Mouse (Mus musculus): ENCODE data around the gene Prrc2c. TPM values are rescaled to one million over a fixed set of nuclear protein-coding genes. Genes with fewer than 3 reads are reported as not detected.
"Not testable (repeated sequence)": the region's sequence is repeated elsewhere in the genome, so short reads cannot be mapped to it uniquely, and the experiment has no call there.

Prrc2c gene
- polyA plus RNA-seq (2017; shearing (Covaris generic)) = 100 to 1,000 TPM; 259 to 407 TPM

DNA sequence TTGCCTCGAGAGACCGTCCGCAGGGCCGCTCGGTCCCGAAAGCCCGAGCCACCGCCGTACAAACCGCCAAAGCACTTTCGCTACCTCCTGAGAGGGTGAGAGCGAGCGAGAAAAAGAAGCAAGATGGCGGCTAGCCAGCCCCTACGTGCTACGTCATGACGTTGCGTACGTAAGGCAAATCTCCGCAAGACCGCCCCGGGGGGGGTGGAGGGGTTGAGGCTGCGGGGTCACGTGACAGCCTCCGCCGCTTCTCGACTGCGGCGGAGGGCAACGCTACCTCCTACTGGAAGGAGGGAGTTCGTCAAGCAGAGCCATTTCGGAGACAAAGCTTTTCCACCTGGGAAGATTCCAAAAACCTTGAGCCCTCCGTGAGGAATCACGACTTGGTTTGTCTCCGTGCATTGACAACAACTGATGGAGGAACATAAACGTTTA is at the start of gene Prrc2c:
Gene Prrc2c (minus strand): TSS at position 156 of the 435 bp plus-strand sequence.
- ATAC-seq = peak; percentile 90

DNA sequence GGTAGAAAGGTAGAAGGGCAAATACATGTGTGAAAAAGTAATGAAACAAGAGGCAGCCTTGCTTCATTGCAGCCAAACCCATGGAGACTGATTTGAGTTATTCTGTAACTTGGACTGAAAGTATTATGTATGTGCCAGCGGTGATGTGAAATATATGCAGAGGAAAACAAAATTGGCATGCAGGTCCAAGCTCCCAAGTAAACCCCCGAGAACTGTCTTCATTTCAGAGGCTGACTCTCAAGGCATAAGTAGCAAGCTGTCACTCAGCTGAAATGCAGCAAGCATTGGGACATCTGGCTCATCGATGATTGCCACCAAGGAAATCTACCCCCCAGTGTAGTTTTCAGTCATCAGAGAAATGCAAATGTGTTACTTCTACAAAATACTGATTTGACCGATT is 44.9 kb upstream of the Prrc2c start:
- no peak for ATAC-seq

DNA sequence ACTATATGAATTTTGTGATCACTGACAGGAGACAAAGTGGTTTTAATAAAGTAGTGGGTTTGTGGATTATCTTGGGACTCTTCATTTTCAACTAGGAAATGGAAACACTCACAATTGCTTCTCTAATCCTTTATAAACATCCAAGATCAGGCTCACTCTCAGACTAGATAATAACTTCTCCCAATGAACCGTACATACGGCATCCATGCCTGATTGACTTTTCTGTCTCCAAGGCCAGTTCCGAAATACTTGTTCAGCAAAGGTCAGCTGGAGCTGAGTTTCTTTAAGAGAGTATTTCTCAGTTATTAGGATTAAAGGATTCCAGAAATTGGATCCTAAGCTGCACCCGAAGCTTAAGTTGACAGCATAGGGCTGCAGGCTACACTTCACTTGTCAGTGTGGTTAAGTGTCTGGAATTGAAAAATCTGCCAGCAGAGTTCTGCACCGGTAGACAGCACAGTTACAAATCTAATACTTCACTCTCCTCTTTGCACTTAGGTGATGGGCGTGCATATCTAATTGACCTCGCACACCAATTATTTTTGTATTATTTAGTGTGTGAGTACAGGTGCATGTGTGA is 43.4 kb upstream of the Prrc2c start:
- no peak for ATAC-seq

DNA sequence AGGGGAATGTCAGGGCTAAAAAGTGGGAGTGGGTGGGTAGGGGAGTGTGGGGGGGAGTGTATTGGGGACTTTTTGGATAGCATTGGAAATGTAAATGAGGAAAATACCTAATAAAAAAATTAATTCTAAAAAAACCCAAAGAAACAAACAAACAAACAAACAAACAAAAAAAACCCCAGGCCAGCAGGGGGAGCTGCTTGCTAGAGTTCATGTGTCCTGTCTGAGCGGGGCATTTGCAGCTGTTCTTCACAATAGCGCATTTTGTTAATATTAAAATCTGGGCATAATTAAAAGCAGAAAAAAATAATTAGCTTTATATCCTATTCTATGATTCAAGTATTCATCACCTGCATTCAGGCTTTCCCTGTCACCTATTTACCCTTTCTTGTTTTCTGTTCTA is 40.7 kb upstream of the Prrc2c start:
- ATAC-seq = not testable (repeated sequence)

DNA sequence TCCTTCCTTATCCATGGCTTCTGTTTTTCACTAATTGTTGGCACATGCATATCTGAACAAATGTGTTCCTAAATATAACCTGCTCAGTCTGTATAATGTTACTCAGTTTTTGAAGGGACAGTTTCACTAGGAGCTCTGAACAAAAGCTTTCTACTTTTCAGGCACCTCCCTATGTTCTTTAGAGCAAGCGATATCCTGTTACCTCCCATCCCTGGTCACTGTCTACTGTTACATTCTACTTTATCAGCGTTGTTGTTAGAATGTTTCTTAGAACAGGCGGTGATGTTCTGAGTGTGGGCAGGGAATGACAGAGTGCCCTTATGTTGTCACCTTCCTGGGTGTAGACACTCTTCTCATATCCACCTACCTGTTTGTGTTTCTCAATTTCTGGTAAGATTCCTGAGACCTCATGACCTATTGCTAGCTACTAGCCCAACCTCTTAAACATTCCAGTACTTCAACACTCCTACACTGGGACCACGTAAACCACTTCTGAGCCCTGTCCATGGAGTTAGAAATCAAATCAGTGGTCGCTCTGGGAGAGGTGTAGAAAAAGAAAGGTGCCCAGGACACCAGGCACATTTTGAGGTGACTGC is 37.7 kb upstream of the Prrc2c start:
- ATAC-seq = no peak

DNA sequence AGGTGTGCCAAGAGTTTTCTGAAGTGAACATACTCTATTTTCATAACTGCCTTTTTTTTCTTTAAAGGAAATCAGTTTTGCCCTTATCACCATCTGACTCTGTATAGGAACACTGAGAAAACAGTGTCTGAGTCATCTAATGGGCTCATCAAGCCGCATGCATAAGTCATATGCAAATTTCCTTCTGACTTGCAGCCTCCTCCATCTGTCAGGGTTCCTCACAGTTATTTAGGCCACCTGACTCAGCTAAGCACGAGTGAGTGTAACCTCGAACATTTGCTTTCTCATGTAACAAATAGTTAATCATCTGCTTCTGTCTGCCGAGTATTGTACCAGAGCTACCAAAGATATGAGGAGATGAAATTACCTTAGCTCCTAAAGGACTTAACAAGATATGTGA is 33.3 kb upstream of the Prrc2c start:
- ATAC-seq = peak; percentile 97

DNA sequence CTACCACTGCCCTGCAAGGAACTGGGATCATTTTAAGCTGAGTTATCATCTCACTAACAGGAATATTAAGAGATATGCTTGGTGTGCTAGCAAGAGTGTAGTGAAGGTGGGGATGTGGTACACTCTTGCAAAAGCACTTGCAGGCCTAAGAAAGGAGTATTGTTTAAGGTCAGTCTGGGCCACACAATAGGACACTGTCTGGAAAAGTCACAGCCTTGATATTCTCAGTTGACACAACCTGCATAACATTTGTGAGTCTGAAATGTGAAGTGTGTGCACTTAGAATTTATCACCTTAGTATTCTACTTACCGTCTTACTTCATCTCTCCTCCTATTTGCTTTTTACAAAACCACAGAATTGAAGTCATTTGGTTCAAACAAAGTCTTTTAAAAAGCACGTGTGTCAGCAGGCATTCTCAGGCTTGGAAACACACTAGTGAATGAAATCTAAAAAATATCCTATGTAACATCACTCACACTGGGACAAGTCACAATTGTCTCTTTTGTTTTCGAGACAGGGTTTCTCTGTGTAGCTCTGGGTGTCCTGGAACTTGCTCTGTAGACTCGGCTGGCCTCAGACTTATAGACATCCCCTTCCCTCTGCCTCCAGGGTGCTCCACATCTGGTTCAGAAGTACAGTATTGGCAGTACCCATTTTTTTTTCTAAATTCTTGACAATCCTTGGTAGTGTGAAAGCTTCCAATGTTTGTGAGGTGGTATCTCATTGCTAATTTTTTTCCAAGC is 31.4 kb upstream of the Prrc2c start:
- ATAC-seq = no peak

DNA sequence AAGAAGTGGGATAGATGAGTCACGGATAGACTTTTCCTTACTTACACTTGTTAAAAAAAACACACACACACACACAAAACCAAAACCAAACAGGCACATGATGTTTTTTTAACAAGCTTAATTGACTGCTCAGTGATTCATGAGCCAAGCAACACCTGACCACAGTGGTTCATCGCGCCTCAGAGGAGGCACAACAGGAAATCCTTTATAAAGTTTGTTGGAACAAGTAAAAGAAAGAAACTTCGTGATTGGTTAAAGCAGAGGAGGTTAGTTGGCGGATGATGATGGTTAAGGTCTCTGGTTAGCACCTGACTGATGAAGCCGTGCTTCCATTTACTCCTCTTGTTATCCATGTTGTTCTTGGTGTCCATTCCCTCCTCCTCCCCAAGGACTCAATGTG is 11.7 kb upstream of the Prrc2c start:
- peak; percentile 54 for ATAC-seq

DNA sequence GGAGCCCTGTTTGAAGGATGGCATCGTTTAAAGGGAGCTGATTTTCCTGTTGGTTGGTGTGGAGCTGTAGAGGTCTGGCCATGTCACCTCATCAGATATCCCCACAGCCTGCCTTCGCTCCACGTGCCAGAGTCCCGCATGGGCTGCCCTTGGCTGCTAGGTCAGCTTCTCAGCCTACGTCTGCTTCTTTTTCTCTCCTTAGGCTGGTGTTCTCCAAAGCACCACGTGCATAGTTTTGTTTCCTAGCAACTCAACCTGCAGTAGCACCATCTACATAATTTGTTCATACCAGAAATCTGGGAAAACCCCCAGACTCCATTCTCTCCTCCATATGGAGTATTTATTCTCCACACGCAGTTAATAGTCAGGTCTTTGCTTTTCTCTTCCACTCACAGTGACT is 9.3 kb upstream of the Prrc2c start:
- ATAC-seq = no peak

DNA sequence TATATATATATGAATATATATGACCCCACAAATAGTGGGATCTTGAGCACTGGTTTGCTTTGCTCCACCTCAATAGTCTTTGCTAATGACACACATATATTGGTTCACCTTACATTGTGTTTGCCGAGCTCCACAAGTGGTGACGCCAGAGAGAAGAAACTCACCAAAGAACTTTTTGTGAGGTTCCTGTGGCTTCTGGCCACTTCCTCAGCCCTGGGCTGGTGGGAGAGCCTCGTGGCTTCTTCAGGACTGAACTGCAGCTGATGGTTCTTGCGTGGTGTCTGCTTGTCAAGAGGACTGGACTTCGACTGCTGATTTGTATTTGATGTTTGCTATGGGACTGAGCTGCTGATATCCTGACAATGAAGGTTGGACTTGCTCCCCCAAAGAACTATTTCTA is 8.4 kb upstream of the Prrc2c start:
- no peak for ATAC-seq

DNA sequence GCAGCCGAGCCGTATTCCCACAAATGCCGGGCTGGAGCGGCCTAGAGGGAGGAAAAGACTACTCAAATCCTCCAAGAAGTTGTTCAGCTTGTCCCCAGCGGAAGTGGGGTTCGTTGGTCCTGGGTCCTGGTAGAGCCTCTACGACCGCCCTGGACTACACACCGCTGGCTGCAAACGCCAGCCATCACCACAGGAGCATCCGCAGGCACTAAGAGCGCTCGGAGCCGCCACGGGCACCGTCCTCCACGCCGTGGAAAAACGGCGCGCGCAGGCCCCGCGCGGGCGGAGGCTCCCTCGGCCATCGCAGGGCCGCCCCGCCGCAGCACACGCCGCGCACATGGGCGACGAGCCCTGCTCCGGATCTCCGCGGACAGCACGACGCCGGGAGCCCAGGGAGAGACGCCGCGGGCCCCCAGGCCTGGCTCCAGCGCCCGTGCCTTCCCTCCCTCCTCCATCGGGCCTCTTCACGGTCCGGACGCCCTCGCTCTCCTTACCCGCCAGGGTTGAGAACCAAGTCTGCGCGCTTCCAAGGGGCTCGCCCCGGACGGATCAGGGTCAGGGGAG is 443 bp downstream of the Prrc2c start:
- peak; percentile 35 for ATAC-seq

DNA sequence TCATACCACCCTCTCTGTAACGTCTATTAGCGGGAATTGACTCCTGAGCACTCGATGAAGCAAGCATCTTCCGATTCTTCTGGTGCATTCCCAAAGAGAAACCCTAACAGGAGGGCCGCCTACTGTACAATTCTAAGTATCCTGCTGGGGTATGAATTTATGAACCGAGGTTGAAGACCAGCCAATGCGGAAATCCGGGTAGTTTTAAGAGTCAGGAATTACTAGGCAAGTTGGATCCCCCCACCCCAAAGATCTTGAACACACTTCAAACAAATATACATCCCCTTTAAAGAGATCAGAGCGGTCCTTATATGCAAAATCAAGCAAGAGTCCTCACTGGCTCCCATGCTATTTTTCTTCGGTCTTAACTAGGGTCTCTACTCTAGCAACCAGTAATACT is 950 bp downstream of the Prrc2c start:
- ATAC-seq = peak; percentile 15

DNA sequence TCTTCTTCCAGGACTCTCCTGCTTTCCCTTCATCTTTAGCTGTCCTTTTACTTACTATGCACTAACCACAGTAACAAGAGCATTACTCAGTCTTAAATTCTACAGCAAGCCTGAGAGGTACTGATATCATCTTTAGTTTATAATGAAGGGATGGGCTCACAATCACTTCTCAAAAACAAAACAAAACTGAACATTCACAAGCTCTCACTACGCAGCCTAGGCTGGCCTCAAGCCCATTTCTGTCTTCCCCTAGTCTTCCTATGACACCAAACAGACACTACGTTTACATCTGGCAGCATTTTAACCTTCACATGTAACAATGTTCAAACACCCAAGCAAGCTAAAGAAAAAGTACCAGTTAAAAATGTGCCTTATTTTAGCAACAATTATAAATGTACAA is 1.9 kb downstream of the Prrc2c start:
- ATAC-seq = peak; percentile 2

DNA sequence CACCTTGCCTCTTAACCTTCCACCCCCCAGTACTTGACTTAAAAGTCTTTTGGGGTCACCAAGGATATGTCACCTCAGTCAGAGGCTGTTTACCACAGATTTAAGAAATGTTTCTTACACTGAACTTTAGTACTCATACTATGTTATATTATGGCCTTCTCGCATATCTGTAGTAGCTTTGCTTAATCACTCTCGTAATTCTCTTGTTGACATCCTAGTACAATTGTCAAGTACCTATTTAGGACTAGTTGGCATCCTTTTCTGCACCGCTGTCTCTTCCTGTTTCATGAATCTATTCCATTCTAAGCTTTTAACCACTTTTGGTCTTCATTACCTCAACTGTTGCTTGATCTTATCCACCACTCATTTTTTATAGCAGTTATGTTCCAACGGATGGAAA is 5.3 kb downstream of the Prrc2c start:
- peak; percentile 11 for ATAC-seq

DNA sequence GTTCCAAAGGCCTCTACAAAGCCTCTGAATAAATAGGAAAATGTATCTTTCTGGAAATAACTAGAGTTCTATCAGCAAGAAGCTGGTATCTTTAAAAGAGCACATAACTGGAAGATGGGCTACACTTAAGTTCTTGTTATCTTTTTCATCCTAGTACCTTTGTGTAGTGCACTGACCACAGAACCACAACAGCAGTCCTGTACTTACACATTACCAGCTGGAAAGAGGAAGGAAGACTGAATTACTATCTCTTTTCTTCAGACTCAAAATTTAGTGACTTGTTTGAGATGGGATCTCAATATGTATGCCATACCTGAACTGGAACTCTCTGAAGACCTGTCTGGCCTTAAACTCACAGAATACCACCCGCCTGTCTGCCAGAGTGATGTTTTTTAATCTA is 6.1 kb downstream of the Prrc2c start:
- no peak for ATAC-seq

DNA sequence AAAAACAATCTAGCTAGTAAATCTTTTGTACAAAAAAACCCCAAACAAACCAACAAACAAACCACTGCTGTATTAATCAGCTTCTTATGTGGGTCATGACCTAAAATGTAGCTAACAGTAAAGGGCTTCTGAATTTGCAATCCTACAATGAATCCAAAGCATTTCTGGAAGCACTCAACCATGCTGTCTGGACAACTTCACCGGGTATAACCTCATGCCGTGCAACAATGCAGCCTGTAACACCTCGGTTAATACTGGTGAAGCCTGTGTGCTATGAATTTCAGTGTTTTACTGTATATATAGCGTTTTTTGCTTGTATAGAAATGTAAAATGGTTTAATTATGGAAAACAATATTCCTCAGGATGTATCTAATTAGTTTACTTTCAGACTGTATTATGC is 8.3 kb downstream of the Prrc2c start:
- ATAC-seq = no peak

DNA sequence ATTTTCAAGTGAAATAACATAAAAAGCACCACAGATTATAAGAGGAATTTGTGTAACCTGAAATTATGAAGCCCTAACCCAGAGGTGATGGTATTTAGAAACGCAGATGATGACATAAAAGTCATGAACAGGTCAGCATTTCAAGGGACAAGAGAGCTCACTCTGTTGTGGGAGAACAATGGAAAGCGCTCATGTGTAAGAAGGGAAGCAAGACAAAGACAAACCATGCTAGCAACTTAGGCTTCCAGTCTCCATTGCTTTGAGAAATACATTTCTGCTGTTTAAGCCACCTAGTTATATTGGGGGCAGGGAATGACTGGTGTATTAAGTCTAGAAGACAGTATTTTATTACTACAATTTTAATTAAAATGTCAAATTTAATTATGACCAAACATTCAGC is 10.9 kb downstream of the Prrc2c start:
- no peak for ATAC-seq

DNA sequence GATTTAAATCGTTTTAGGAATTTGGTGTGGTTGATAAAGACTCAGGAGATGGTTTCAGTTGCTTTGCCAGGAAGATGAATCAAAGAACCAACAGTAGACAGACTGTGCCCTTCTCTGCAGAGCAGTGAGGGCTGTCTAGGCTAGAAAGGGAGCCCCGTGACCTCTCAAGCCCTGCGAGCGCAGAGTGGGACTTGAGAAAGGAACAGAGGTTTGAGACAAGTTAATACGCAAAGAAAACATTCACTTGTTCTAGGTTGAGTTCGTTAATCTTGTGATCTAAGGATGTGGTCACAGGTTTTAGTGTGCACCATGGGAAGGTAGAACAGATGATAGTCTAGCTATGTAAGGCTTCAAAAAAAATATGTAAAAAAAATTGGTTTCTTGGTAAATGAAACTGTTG is 12.4 kb downstream of the Prrc2c start:
- ATAC-seq = peak; percentile 95

DNA sequence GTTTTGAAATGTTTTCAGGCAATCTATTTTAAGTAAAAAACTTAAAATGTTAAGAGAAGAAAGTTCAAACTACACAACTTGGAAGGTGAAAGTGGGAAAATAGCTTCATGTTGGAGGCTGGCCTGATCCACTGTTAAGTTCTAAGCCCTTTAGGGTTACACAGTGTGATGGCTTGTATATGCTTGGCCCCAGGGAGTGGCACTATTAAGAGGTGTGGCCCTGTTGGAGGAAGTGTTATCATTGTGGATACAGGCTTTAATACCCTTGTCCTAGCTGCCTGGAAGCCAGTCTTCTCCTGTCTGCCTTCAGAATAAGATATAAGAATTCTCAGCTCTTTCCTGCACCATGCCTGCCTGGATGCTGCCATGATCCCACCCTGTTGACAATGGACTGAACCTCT is 16.7 kb downstream of the Prrc2c start:
- no peak for ATAC-seq

DNA sequence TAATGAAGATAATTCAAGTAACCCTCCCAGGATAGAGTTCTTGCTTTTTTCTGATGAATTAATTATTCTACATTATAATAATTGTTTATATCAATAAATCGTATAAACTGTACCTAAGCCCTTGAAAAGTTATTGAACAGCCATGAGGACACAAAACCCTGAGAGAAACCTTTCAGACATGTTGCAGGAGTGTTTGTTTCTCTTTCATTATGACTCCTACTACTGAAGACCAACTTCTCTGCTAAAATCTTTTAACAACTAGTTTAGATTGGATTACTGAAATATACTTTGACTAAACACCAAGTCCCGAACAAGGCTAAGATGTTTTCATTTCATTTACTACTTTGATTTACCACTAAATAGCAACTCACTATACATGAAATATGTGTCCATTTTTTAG is 19.7 kb downstream of the Prrc2c start:
- ATAC-seq = peak; percentile 53

DNA sequence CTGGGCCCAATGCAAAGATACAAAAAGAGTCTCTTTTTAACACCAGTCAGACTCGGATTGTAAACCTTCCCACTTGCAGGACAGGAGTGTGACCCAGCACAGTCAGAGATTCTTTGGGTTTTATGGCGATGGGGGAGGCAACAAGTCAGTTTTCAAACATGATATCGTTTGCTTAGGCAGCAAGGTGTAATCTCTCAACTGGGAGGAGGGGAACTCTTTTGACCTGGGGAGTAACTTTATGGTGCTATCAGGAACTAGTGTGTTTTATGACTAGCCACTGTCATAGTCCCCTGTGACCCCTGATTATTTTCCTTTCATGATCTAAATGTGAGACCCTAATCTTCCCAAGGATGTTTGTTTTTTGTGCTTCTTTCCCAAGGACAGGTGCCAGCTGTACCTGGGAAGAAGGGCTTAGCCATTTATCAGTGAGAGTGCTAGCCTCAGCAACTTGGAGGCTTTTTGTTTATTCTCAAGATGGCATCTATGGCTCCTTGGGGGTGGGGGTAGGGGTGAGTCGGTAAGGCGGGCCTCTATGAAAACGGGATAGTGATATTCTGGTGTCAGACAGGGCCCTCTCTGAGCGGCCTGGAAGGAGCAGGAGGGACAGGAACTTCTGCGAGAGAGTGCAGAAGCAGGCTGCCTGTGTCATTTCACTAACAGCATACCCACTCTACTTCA is 39.8 kb downstream of the Prrc2c start:
- ATAC-seq = no peak

DNA sequence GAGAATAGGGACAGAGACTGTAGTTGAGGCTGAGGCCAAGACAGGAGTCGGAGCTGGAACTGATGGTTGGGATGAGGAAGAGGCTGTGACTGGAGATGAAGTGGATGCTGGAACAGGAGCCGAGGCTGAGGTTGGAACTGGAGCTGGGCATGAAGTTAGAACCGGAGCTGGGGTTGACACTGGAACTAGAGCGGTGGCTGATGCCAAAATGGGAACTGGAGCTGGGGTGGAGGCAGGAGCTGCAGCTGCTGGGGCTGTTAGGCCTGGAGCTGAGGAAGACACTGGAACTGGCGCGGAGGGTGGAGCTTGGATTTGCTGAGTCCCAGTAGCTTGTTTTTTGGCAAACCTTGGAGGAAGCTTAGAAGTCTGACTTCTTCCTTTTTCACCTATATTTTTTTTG is 42.5 kb downstream of the Prrc2c start:
- ATAC-seq = no peak

DNA sequence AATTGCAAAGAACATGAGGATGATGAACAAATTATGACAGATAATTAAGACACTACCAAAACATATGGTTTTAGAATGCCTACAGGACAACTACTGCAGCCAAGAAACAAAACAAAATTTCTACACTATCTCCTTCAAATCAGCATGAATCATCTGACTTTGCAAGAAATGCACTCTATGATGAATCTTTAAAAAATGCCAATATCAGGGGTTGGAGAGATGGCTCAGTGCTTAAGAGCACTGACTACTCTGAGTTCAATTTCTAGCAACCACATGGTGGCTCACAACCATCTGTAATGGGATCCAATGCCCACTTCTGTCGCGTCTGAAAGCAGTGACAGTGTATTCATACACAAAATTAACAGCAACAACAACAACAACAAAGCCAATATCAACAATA is 46.6 kb downstream of the Prrc2c start:
- ATAC-seq = no peak

All from CD4-positive, CD25-positive, alpha-beta regulatory T cell, adult 4 months (primary cell).